Mouse (Mus musculus): ENCODE measurements around the gene Uchl3.
A peak's percentile ranks its signal among the peaks of the same experiment; 100 is the strongest.

Uchl3 gene

GRCm38 (mm10) chr14:101666536-101666935 is 12.8 kb downstream of the Uchl3 start:
- DNase-seq (ENCODE audit: low read depth, low spot score) = peak; percentile 55

GRCm38 (mm10) chr14:101668626-101669025 is 14.9 kb downstream of the Uchl3 start:
- no peak for DNase-seq (ENCODE audit: low read depth, low spot score)

GRCm38 (mm10) chr14:101672226-101672625 is 18.5 kb downstream of the Uchl3 start:
- DNase-seq (ENCODE audit: low read depth, low spot score) = peak; percentile 94

- no peak for DNase-seq (ENCODE audit: low read depth, low spot score)
These were observed 33.9 kb downstream of the Uchl3 start for GRCm38 (mm10) chr14:101687696-101688095.

GRCm38 (mm10) chr14:101688406-101688805 is 34.6 kb downstream of the Uchl3 start:
- no peak for DNase-seq (ENCODE audit: low read depth, low spot score)

- DNase-seq (ENCODE audit: low read depth, low spot score) = peak; percentile 93
These were observed 50.7 kb downstream of the Uchl3 start for GRCm38 (mm10) chr14:101704479-101704878.

- DNase-seq (ENCODE audit: low read depth, low spot score) = peak; percentile 83
These were observed 53.3 kb downstream of the Uchl3 start for GRCm38 (mm10) chr14:101707088-101707487.

GRCm38 (mm10) chr14:101714414-101714813 is 60.6 kb downstream of the Uchl3 start:
- DNase-seq (ENCODE audit: low read depth, low spot score) = no peak

- DNase-seq (ENCODE audit: low read depth, low spot score) = peak; percentile 91
These were observed 75.6 kb downstream of the Uchl3 start, which contains the start of the genes Gm9922 and Lmo7 for GRCm38 (mm10) chr14:101729237-101729971. Gene Gm9922, minus strand, starts transcription at chr14:101729814. Gene Lmo7, plus strand, starts transcription at chr14:101729957.

GRCm38 (mm10) chr14:101729972-101730692 is 76.4 kb downstream of the Uchl3 start:
- no peak for DNase-seq (ENCODE audit: low read depth, low spot score)

GRCm38 (mm10) chr14:101733542-101734303 is 80.0 kb downstream of the Uchl3 start:
- peak; percentile 82 for DNase-seq (ENCODE audit: low read depth, low spot score)

- no peak for DNase-seq (ENCODE audit: low read depth, low spot score)
These were observed 83.7 kb downstream of the Uchl3 start for GRCm38 (mm10) chr14:101737501-101737900.
